Mouse (Mus musculus): ENCODE data around the gene Hao1. TPM values are rescaled to one million over a fixed set of nuclear protein-coding genes. Genes with fewer than 3 reads are reported as not detected.

Gene Hao1
- not detected in 2 replicates for total RNA-seq (2012; rRNA removed)

GRCm38 (mm10) chr2:134554221-134554727, at the start of gene Hao1:
Hao1 (minus strand) TSS chr2:134554368.
- in situ Hi-C loops (cut with MboI; ENCODE audit: low sequenced_read_pairs in 2 of 2, unreplicated experiment in 2 of 2) = loop anchor here in 1 of 2 experiments (5.0 kb wide), 1 partner anchor 778 kb away; no protein-coding TSS in a partner anchor

GRCm38 (mm10) chr2:134591081-134591694, 37.0 kb upstream of the Hao1 start:
- DNase-seq (ENCODE audit: low read depth, low spot score) = no peak
- TF ChIP-seq MAFK (IDR thresholded peaks at IDR 0.05; ENCODE audit: insufficient read depth, low read depth, low read length) (no peak), ZNF384 (IDR thresholded peaks at IDR 0.05; ENCODE audit: low read depth, low read length) (no peak), ZC3H11A (IDR thresholded peaks at IDR 0.05; ENCODE audit: borderline replicate concordance, low read depth, low read length) (no peak), HCFC1 (IDR thresholded peaks at IDR 0.05; ENCODE audit: borderline replicate concordance, insufficient read depth, low read length) (no peak), CHD2 (IDR thresholded peaks at IDR 0.05; ENCODE audit: low read depth, low read length) (no peak)
- Histone ChIP-seq H3K4me1 (ENCODE audit: control insufficient read depth in 2 of 2, insufficient read depth in 2 of 2, low read length in 2 of 2, poor library complexity in 1 of 2) (no peaks in the 10 kb centered on the region), H3K27ac (ENCODE audit: insufficient read depth, low read depth, low read length, poor library complexity, severe bottlenecking) (no peak overlapping the region), H3K36me3 (ENCODE audit: control insufficient read depth, insufficient read depth, low read length, poor library complexity, severe bottlenecking) (no peaks in the 10 kb centered on the region), H3K9ac (ENCODE audit: insufficient read depth, low read depth, low read length, poor library complexity, severe bottlenecking) (no peak overlapping the region), H3K4me3 (ENCODE audit: insufficient read depth in 1 of 2, low read depth in 1 of 2, low read length in 2 of 2, poor library complexity in 1 of 2, severe bottlenecking in 1 of 2) (no peak overlapping the region), H3K9me3 (ENCODE audit: control insufficient read depth, insufficient read depth, low read depth, low read length) (no peaks in the 10 kb centered on the region)
- in situ Hi-C loops (cut with MboI; ENCODE audit: low sequenced_read_pairs in 2 of 2, unreplicated experiment in 2 of 2) = no loop called here

More at GRCm38 (mm10) chr2:134554221-134554727, at the start of gene Hao1:
- TF ChIP-seq ZNF384 (IDR thresholded peaks at IDR 0.05; ENCODE audit: low read depth, low read length) = no peak
- no peak for TF ChIP-seq CHD2 (IDR thresholded peaks at IDR 0.05; ENCODE audit: low read depth, low read length)
- no peak for TF ChIP-seq MAFK (IDR thresholded peaks at IDR 0.05; ENCODE audit: insufficient read depth, low read depth, low read length)
- no peak for TF ChIP-seq HCFC1 (IDR thresholded peaks at IDR 0.05; ENCODE audit: borderline replicate concordance, insufficient read depth, low read length)
- no peak for TF ChIP-seq ZC3H11A (IDR thresholded peaks at IDR 0.05; ENCODE audit: borderline replicate concordance, low read depth, low read length)
- DNase-seq (ENCODE audit: low read depth, low spot score) = no peak
- no peak within 1 kb of the TSS for H3K4me3 ChIP-seq (ENCODE audit: insufficient read depth in 1 of 2, low read depth in 1 of 2, low read length in 2 of 2, poor library complexity in 1 of 2, severe bottlenecking in 1 of 2)
- no peak within 1 kb of the TSS for H3K27ac ChIP-seq (ENCODE audit: insufficient read depth, low read depth, low read length, poor library complexity, severe bottlenecking)
- H3K9ac ChIP-seq (ENCODE audit: insufficient read depth, low read depth, low read length, poor library complexity, severe bottlenecking) = no peak within 1 kb of the TSS
- no peaks in the 10 kb centered on the region for H3K36me3 ChIP-seq (ENCODE audit: control insufficient read depth, insufficient read depth, low read length, poor library complexity, severe bottlenecking)
- no peaks in the 10 kb centered on the region for H3K4me1 ChIP-seq (ENCODE audit: control insufficient read depth in 2 of 2, insufficient read depth in 2 of 2, low read length in 2 of 2, poor library complexity in 1 of 2)
- H3K9me3 ChIP-seq (ENCODE audit: control insufficient read depth, insufficient read depth, low read depth, low read length) = no peaks in the 10 kb centered on the region

GRCm38 (mm10) chr2:134585243-134585642, 31.1 kb upstream of the Hao1 start:
- DNase-seq (ENCODE audit: low read depth, low spot score) = no peak
- Histone ChIP-seq H3K9me3 (ENCODE audit: control insufficient read depth, insufficient read depth, low read depth, low read length) (no peaks in the 10 kb centered on the region), H3K27ac (ENCODE audit: insufficient read depth, low read depth, low read length, poor library complexity, severe bottlenecking) (no peak overlapping the region), H3K4me3 (ENCODE audit: insufficient read depth in 1 of 2, low read depth in 1 of 2, low read length in 2 of 2, poor library complexity in 1 of 2, severe bottlenecking in 1 of 2) (no peak overlapping the region), H3K4me1 (ENCODE audit: control insufficient read depth in 2 of 2, insufficient read depth in 2 of 2, low read length in 2 of 2, poor library complexity in 1 of 2) (no peaks in the 10 kb centered on the region), H3K9ac (ENCODE audit: insufficient read depth, low read depth, low read length, poor library complexity, severe bottlenecking) (no peak overlapping the region), H3K36me3 (ENCODE audit: control insufficient read depth, insufficient read depth, low read length, poor library complexity, severe bottlenecking) (no peaks in the 10 kb centered on the region)
- TF ChIP-seq MAFK (IDR thresholded peaks at IDR 0.05; ENCODE audit: insufficient read depth, low read depth, low read length) (no peak), HCFC1 (IDR thresholded peaks at IDR 0.05; ENCODE audit: borderline replicate concordance, insufficient read depth, low read length) (no peak), ZC3H11A (IDR thresholded peaks at IDR 0.05; ENCODE audit: borderline replicate concordance, low read depth, low read length) (no peak), ZNF384 (IDR thresholded peaks at IDR 0.05; ENCODE audit: low read depth, low read length) (no peak), CHD2 (IDR thresholded peaks at IDR 0.05; ENCODE audit: low read depth, low read length) (no peak)
- in situ Hi-C loops (cut with MboI; ENCODE audit: low sequenced_read_pairs in 2 of 2, unreplicated experiment in 2 of 2) = no loop called here

- Histone ChIP-seq H3K4me3 (ENCODE audit: insufficient read depth in 1 of 2, low read depth in 1 of 2, low read length in 2 of 2, poor library complexity in 1 of 2, severe bottlenecking in 1 of 2) (no peak overlapping the region), H3K27ac (ENCODE audit: insufficient read depth, low read depth, low read length, poor library complexity, severe bottlenecking) (no peak overlapping the region)
- TF ChIP-seq HCFC1 (IDR thresholded peaks at IDR 0.05; ENCODE audit: borderline replicate concordance, insufficient read depth, low read length) = no peak
- TF ChIP-seq CHD2 (IDR thresholded peaks at IDR 0.05; ENCODE audit: low read depth, low read length) = no peak
- no peak for TF ChIP-seq ZC3H11A (IDR thresholded peaks at IDR 0.05; ENCODE audit: borderline replicate concordance, low read depth, low read length)
- TF ChIP-seq ZNF384 (IDR thresholded peaks at IDR 0.05; ENCODE audit: low read depth, low read length) = no peak
- TF ChIP-seq MAFK (IDR thresholded peaks at IDR 0.05; ENCODE audit: insufficient read depth, low read depth, low read length) = no peak
These were observed 5.3 kb upstream of the Hao1 start for GRCm38 (mm10) chr2:134559422-134559821.

More at GRCm38 (mm10) chr2:134559422-134559821, 5.3 kb upstream of the Hao1 start:
- in situ Hi-C loops (cut with MboI; ENCODE audit: low sequenced_read_pairs in 2 of 2, unreplicated experiment in 2 of 2) = no loop called here
- no peaks in the 10 kb centered on the region for H3K36me3 ChIP-seq (ENCODE audit: control insufficient read depth, insufficient read depth, low read length, poor library complexity, severe bottlenecking)
- H3K9me3 ChIP-seq (ENCODE audit: control insufficient read depth, insufficient read depth, low read depth, low read length) = no peaks in the 10 kb centered on the region
- H3K4me1 ChIP-seq (ENCODE audit: control insufficient read depth in 2 of 2, insufficient read depth in 2 of 2, low read length in 2 of 2, poor library complexity in 1 of 2) = no peaks in the 10 kb centered on the region
- no peak for DNase-seq (ENCODE audit: low read depth, low spot score)
- no peak overlapping the region for H3K9ac ChIP-seq (ENCODE audit: insufficient read depth, low read depth, low read length, poor library complexity, severe bottlenecking)
